Mouse (Mus musculus) embryonic fibroblast, embryonic 13.5 days (primary cell): ENCODE measurements around the gene Psg16.

Experiments used
- CTCF ChIP-seq: IDR thresholded peaks from 2 replicates; pipeline ENCODE4 v1.5.1; 2011; ENCODE audit warnings: mild to moderate bottlenecking, control low read depth, low read length, moderate library complexity, borderline replicate concordance; ENCODE audit not compliant: insufficient read depth
- POLR2A ChIP-seq: IDR thresholded peaks from 2 replicates; pipeline ENCODE4 v1.6.1; 2011; ENCODE audit warnings: low read depth, mild to moderate bottlenecking, control low read depth, low read length, moderate library complexity

- no peak for TF ChIP-seq CTCF
- TF ChIP-seq POLR2A, result no peak
These were observed 81.8 kb downstream of the Psg16 start for GRCm38 (mm10) chr7:17155634-17156033.
